Mouse (Mus musculus) bone marrow macrophage, adult 2 months (primary cell): ENCODE data around the gene Ifnar2.

Experiments
- CTCF ChIP-seq: IDR thresholded peaks from 2 replicates; pipeline ENCODE4 v1.5.1; 2012; ENCODE audit warnings: low read depth, mild to moderate bottlenecking, low read length, moderate library complexity
- POLR2A ChIP-seq: IDR thresholded peaks from 2 replicates; pipeline ENCODE4 v1.6.1; 2012; ENCODE audit warnings: mild to moderate bottlenecking, low read depth, low read length, borderline replicate concordance

GRCm38 (mm10) chr16:91380151-91380550 is 7.6 kb downstream of the Ifnar2 start:
- TF ChIP-seq POLR2A (no peak), CTCF (no peak)
